Mouse (Mus musculus): ENCODE data around the gene Ptpdc1. TPM values are rescaled to one million over a fixed set of nuclear protein-coding genes. Genes with fewer than 3 reads are reported as not detected.
A peak's percentile ranks its signal among the peaks of the same experiment; 100 is the strongest.

Gene Ptpdc1
- polyA plus RNA-seq, 1 experiment from 2014 or later = 6.9 TPM

GRCm38 (mm10) chr13:48552181-48553090 lies 73.0 kb downstream of the Ptpdc1 start:
- Histone ChIP-seq H3K9ac (peak overlapping the region; percentile 30), H3K4me1 (replicated peaks) (peaks cover 10% of the 10 kb centered on the region; the same call in 1 of the 2 replicates), H3K4me3 (replicated peaks) (peak overlapping the region; percentile 22), H3K9me3 (no peaks in the 10 kb centered on the region), H3K36me3 (no peaks in the 10 kb centered on the region), H3K27me3 (replicated peaks) (no peaks in the 10 kb centered on the region), H3K27ac (peak overlapping the region; percentile 97), H3K4me2 (replicated peaks) (peak overlapping the region; percentile 57)
- peak; percentile 92 for ATAC-seq
- 38% methylated on average over 21 of the region's 21 CpGs for WGBS

GRCm38 (mm10) chr13:48548296-48548695 lies 77.2 kb downstream of the Ptpdc1 start:
- no peak overlapping the region for H3K4me3 ChIP-seq (replicated peaks)
- no peaks in the 10 kb centered on the region for H3K9me3 ChIP-seq
- no peak overlapping the region for H3K27ac ChIP-seq
- H3K4me1 ChIP-seq (replicated peaks) = peaks cover 16% of the 10 kb centered on the region
- no peak for ATAC-seq
- no peak overlapping the region for H3K9ac ChIP-seq
- no peaks in the 10 kb centered on the region for H3K36me3 ChIP-seq
- WGBS = 94% methylated on average over 5 of the region's 5 CpGs
- H3K27me3 ChIP-seq (replicated peaks) = no peaks in the 10 kb centered on the region
- H3K4me2 ChIP-seq (replicated peaks) = no peak overlapping the region

- H3K9ac ChIP-seq = no peak overlapping the region
- H3K27me3 ChIP-seq (replicated peaks) = no peaks in the 10 kb centered on the region
- H3K4me1 ChIP-seq (replicated peaks) = peaks cover 10% of the 10 kb centered on the region
- WGBS = 95% methylated on average over 6 of the region's 6 CpGs
- no peak for ATAC-seq
- no peaks in the 10 kb centered on the region for H3K9me3 ChIP-seq
- H3K36me3 ChIP-seq = no peaks in the 10 kb centered on the region
- no peak overlapping the region for H3K4me3 ChIP-seq (replicated peaks)
- H3K4me2 ChIP-seq (replicated peaks) = no peak overlapping the region
- no peak overlapping the region for H3K27ac ChIP-seq
Observed at GRCm38 (mm10) chr13:48547623-48548022, 77.8 kb downstream of the Ptpdc1 start.

- Histone ChIP-seq H3K27me3 (replicated peaks) (no peaks in the 10 kb centered on the region), H3K4me1 (replicated peaks) (peaks cover 7% of the 10 kb centered on the region; the same call in 1 of the 2 replicates), H3K9me3 (no peaks in the 10 kb centered on the region), H3K27ac (peak overlapping the region; percentile 99), H3K36me3 (no peaks in the 10 kb centered on the region), H3K4me2 (replicated peaks) (peak overlapping the region; percentile 52), H3K9ac (peak overlapping the region; percentile 99), H3K4me3 (replicated peaks) (peak overlapping the region; percentile 87)
- under 1% methylated on average over 70 of the region's 72 CpGs for WGBS
- peak; percentile 97 for ATAC-seq
Observed at GRCm38 (mm10) chr13:48546330-48546917, 79.0 kb downstream of the Ptpdc1 start.

- Histone ChIP-seq H3K9me3 (no peaks in the 10 kb centered on the region), H3K4me3 (replicated peaks) (peak overlapping the region; percentile 87), H3K36me3 (no peaks in the 10 kb centered on the region), H3K9ac (peak overlapping the region; percentile 99), H3K27me3 (replicated peaks) (no peaks in the 10 kb centered on the region), H3K4me1 (replicated peaks) (peaks cover 10% of the 10 kb centered on the region), H3K4me2 (replicated peaks) (peak overlapping the region; percentile 58), H3K27ac (peak overlapping the region; percentile 99)
- peak; percentile 90 for ATAC-seq
- under 1% methylated on average over 60 of the region's 72 CpGs for WGBS
Observed at GRCm38 (mm10) chr13:48545476-48546281, 79.8 kb downstream of the Ptpdc1 start.

GRCm38 (mm10) chr13:48544867-48545266 lies 80.6 kb downstream of the Ptpdc1 start:
- no peaks in the 10 kb centered on the region for H3K36me3 ChIP-seq
- H3K27ac ChIP-seq = no peak overlapping the region
- H3K9me3 ChIP-seq = no peaks in the 10 kb centered on the region
- peak overlapping the region; percentile 87 for H3K4me3 ChIP-seq (replicated peaks)
- 37% methylated on average over 4 of the region's 4 CpGs for WGBS
- peak overlapping the region; percentile 58 for H3K4me2 ChIP-seq (replicated peaks)
- H3K9ac ChIP-seq = no peak overlapping the region
- H3K4me1 ChIP-seq (replicated peaks) = peaks cover 15% of the 10 kb centered on the region
- no peaks in the 10 kb centered on the region for H3K27me3 ChIP-seq (replicated peaks)
- ATAC-seq = no peak

GRCm38 (mm10) chr13:48544391-48544790 lies 81.1 kb downstream of the Ptpdc1 start:
- no peaks in the 10 kb centered on the region for H3K36me3 ChIP-seq
- peaks cover 15% of the 10 kb centered on the region for H3K4me1 ChIP-seq (replicated peaks)
- H3K27me3 ChIP-seq (replicated peaks) = no peaks in the 10 kb centered on the region
- H3K4me3 ChIP-seq (replicated peaks) = peak overlapping the region; percentile 13
- H3K9ac ChIP-seq = 0 out of 2 replicates have a peak overlapping the region, but pooled peaks have one; percentile 18
- ATAC-seq = no peak
- no peak overlapping the region for H3K27ac ChIP-seq
- peak overlapping the region; percentile 58 for H3K4me2 ChIP-seq (replicated peaks)
- H3K9me3 ChIP-seq = no peaks in the 10 kb centered on the region

- 34% methylated on average over 1 of the region's 1 CpGs for WGBS
- Histone ChIP-seq H3K9me3 (no peaks in the 10 kb centered on the region), H3K27me3 (replicated peaks) (no peaks in the 10 kb centered on the region), H3K9ac (no peak overlapping the region), H3K4me3 (replicated peaks) (no peak overlapping the region), H3K4me1 (replicated peaks) (peaks cover 11% of the 10 kb centered on the region), H3K27ac (no peak overlapping the region), H3K36me3 (no peaks in the 10 kb centered on the region), H3K4me2 (replicated peaks) (peak overlapping the region; percentile 22; the same call in 1 of the 2 replicates)
- ATAC-seq = no peak
Observed at GRCm38 (mm10) chr13:48540488-48540887, 85.0 kb downstream of the Ptpdc1 start.

GRCm38 (mm10) chr13:48533441-48533840 lies 92.0 kb downstream of the Ptpdc1 start:
- no peak overlapping the region for H3K27ac ChIP-seq
- H3K9me3 ChIP-seq = no peaks in the 10 kb centered on the region
- peak; percentile 15; the same call in 1 of the 2 replicates for ATAC-seq
- no peaks in the 10 kb centered on the region for H3K36me3 ChIP-seq
- H3K27me3 ChIP-seq (replicated peaks) = no peaks in the 10 kb centered on the region
- no peak overlapping the region for H3K9ac ChIP-seq
- H3K4me3 ChIP-seq (replicated peaks) = no peak overlapping the region
- WGBS = 85% methylated on average over 5 of the region's 5 CpGs
- no peak overlapping the region for H3K4me2 ChIP-seq (replicated peaks)
- no peaks in the 10 kb centered on the region for H3K4me1 ChIP-seq (replicated peaks)

GRCm38 (mm10) chr13:48531448-48531847 lies 94.0 kb downstream of the Ptpdc1 start:
- H3K9ac ChIP-seq = no peak overlapping the region
- no peaks in the 10 kb centered on the region for H3K36me3 ChIP-seq
- no peaks in the 10 kb centered on the region for H3K4me1 ChIP-seq (replicated peaks)
- H3K9me3 ChIP-seq = no peaks in the 10 kb centered on the region
- H3K27ac ChIP-seq = no peak overlapping the region
- WGBS = 68% methylated on average over 2 of the region's 2 CpGs
- ATAC-seq = no peak
- no peaks in the 10 kb centered on the region for H3K27me3 ChIP-seq (replicated peaks)
- H3K4me3 ChIP-seq (replicated peaks) = no peak overlapping the region
- no peak overlapping the region for H3K4me2 ChIP-seq (replicated peaks)

GRCm38 (mm10) chr13:48530685-48531084 lies 94.8 kb downstream of the Ptpdc1 start:
- Histone ChIP-seq H3K4me1 (replicated peaks) (no peaks in the 10 kb centered on the region), H3K4me3 (replicated peaks) (no peak overlapping the region), H3K27me3 (replicated peaks) (no peaks in the 10 kb centered on the region), H3K9me3 (no peaks in the 10 kb centered on the region), H3K36me3 (no peaks in the 10 kb centered on the region), H3K27ac (no peak overlapping the region), H3K9ac (no peak overlapping the region), H3K4me2 (replicated peaks) (no peak overlapping the region)
- WGBS = 47% methylated on average over 2 of the region's 2 CpGs
- ATAC-seq = no peak

GRCm38 (mm10) chr13:48529028-48529427 lies 96.4 kb downstream of the Ptpdc1 start:
- Histone ChIP-seq H3K4me3 (replicated peaks) (no peak overlapping the region), H3K4me2 (replicated peaks) (no peak overlapping the region), H3K4me1 (replicated peaks) (no peaks in the 10 kb centered on the region), H3K36me3 (no peaks in the 10 kb centered on the region), H3K27ac (no peak overlapping the region), H3K9ac (no peak overlapping the region), H3K9me3 (no peaks in the 10 kb centered on the region), H3K27me3 (replicated peaks) (no peaks in the 10 kb centered on the region)
- WGBS = 51% methylated on average over 2 of the region's 2 CpGs
- ATAC-seq = peak; percentile 30; the same call in 1 of the 2 replicates
